Mouse (Mus musculus) hindbrain, postnatal 0 days (tissue): ENCODE measurements at regions not wholly inside any gene's neighbourhood (a gene's known extent, or its start where the extent isn't known, plus 50 kb on each side); places are given as distances from the start of the nearest gene placed in this dataset.

Source experiments
- ATAC-seq: fragments of 200-750 bp; cut with Nextera tagmentation; 2 replicates; pipeline ENCODE4 v1.8.0; 2017; ENCODE audit warnings: mild to moderate bottlenecking, moderate TSS enrichment, moderate library complexity
- DNase-seq: peaks from one replicate; pipeline ENCODE4 v3.0.0-alpha.2; 2015; ENCODE audit warnings: low spot score
- H3K27ac ChIP-seq: fragments of 300-500 bp; sonication (generic); 2 replicates; pipeline ENCODE4 v1.5.1; 2014; ENCODE audit warnings: mild to moderate bottlenecking
- H3K27me3 ChIP-seq: fragments of 300-500 bp; sonication (generic); 2 replicates; pipeline ENCODE4 v1.6.1; 2014; ENCODE audit warnings: low read length, mixed read lengths; ENCODE audit not compliant: insufficient read depth
- H3K36me3 ChIP-seq: fragments of 300-500 bp; sonication (generic); 2 replicates; pipeline ENCODE4 v1.6.1; 2014; ENCODE audit warnings: low read length, mixed read lengths; ENCODE audit not compliant: insufficient read depth
- H3K4me1 ChIP-seq: fragments of 300-500 bp; sonication (generic); 2 replicates; pipeline ENCODE4 v1.6.1; 2014; ENCODE audit warnings: antibody characterized with exemption, low read length, mixed read lengths; ENCODE audit not compliant: insufficient read depth
- H3K4me2 ChIP-seq: fragments of 300-500 bp; sonication (generic); 2 replicates; pipeline ENCODE4 v1.6.1; 2014; ENCODE audit warnings: low read depth, mild to moderate bottlenecking, low read length, moderate library complexity, mixed read lengths
- H3K4me3 ChIP-seq: fragments of 300-500 bp; sonication (generic); 2 replicates; pipeline ENCODE4 v1.5.1; 2014; ENCODE audit warnings: low read length
- H3K9ac ChIP-seq: fragments of 300-500 bp; sonication (generic); replicated peaks from 2 replicates; pipeline ENCODE4 v1.6.1; 2014; ENCODE audit warnings: mild to moderate bottlenecking, low read length, moderate library complexity, mixed read lengths
- H3K9me3 ChIP-seq: fragments of 300-500 bp; sonication (generic); 2 replicates; pipeline ENCODE4 v1.6.1; 2016; ENCODE audit warnings: low read length, mixed read lengths
- CTCF ChIP-seq: IDR thresholded peaks from 2 replicates; pipeline ENCODE4 v1.5.1; 2016; ENCODE audit warnings: antibody characterized with exemption, control low read depth, low read depth
- WGBS: fragments of 180-500 bp; shearing (Covaris S2); extraction: QIAGEN DNeasy Blood & Tissue Kit; methylation state at CpG from one replicate; pipeline ENCODE4 v1.1.7; 2014; 5-methylcytosine and 5-hydroxymethylcytosine counted together

DNA sequence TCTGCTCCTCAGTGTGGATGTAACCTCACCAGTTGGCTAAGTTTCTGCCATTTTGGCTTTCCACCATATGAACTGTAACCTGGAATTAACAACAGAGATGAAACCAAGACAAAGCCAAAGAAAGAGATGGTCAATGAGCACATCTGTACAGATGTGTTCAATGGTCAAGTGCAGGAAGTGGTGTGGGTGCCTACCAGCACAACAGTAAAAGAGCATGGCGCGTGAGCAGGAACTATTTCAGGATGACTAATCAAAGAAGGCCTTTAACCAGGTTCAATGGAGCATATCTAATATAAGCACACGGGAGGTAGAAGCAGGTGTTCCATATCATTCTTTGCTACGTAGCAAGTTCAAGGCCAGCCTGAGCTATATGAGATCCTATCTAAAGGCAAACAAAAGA, 140.0 kb downstream of the Gipc2 start:
- no peaks in the 10 kb centered on the region for H3K4me1 ChIP-seq
- TF ChIP-seq CTCF = no peak
- H3K27ac ChIP-seq = no peak overlapping the region
- H3K4me2 ChIP-seq = no peak overlapping the region
- no peak overlapping the region for H3K9ac ChIP-seq
- DNase-seq (no peak), ATAC-seq (no peak)
- H3K36me3 ChIP-seq = no peaks in the 10 kb centered on the region
- H3K27me3 ChIP-seq = no peaks in the 10 kb centered on the region
- no peak overlapping the region for H3K4me3 ChIP-seq
- H3K9me3 ChIP-seq = no peaks in the 10 kb centered on the region
- 87% methylated on average over 4 of the region's 4 CpGs for WGBS

DNA sequence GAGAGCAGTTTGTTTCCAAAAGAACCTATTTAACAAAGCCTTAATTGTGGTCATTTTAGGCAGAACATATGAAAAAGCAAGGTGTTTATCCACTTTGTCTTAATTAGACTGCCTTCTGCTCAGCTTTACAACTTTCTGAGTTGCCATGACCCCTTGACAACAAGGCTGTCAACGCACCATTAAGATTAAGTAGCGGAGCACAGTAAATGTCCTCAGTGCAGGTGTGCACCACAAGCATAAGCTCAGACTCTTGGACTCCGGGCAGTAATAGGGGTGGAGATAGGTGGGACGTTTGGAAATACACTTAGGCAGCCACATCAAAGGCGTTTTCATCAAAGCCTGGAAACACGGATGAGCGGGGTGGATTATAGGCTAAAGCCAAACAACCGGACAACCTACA, 140.9 kb downstream of the Gipc2 start:
- no peak for TF ChIP-seq CTCF
- DNase-seq = no peak
- Histone ChIP-seq H3K4me1 (no peaks in the 10 kb centered on the region), H3K9me3 (no peaks in the 10 kb centered on the region), H3K27ac (no peak overlapping the region), H3K27me3 (no peaks in the 10 kb centered on the region), H3K4me2 (no peak overlapping the region), H3K9ac (no peak overlapping the region), H3K4me3 (no peak overlapping the region), H3K36me3 (no peaks in the 10 kb centered on the region)
- WGBS = 83% methylated on average over 8 of the region's 8 CpGs
- ATAC-seq = no peak

DNA sequence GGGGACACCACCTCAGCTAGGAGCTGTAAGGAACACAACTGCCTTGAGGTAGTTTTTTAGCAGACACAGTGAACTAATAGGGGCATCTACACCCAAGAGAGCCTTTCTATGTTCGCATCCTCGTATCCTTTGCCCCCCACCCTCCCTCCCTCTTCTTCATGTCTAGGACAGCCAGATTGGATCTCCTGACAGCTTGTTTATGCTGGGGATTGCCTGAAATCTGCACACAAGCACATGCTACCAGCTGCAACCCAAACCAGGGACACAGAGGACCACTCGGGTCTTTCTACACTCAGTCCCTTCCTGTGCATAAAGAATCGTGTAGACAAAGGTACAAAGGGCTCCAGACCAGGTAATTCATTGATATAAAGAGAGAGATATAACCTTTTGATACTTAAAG, 159.3 kb downstream of the Gipc2 start:
- Histone ChIP-seq H3K9me3 (no peaks in the 10 kb centered on the region), H3K9ac (no peak overlapping the region), H3K27ac (no peak overlapping the region), H3K4me3 (no peak overlapping the region), H3K36me3 (no peaks in the 10 kb centered on the region), H3K27me3 (no peaks in the 10 kb centered on the region), H3K4me1 (no peaks in the 10 kb centered on the region), H3K4me2 (no peak overlapping the region)
- no peak for DNase-seq
- ATAC-seq = no peak
- 78% methylated on average over 4 of the region's 4 CpGs for WGBS
- no peak for TF ChIP-seq CTCF

DNA sequence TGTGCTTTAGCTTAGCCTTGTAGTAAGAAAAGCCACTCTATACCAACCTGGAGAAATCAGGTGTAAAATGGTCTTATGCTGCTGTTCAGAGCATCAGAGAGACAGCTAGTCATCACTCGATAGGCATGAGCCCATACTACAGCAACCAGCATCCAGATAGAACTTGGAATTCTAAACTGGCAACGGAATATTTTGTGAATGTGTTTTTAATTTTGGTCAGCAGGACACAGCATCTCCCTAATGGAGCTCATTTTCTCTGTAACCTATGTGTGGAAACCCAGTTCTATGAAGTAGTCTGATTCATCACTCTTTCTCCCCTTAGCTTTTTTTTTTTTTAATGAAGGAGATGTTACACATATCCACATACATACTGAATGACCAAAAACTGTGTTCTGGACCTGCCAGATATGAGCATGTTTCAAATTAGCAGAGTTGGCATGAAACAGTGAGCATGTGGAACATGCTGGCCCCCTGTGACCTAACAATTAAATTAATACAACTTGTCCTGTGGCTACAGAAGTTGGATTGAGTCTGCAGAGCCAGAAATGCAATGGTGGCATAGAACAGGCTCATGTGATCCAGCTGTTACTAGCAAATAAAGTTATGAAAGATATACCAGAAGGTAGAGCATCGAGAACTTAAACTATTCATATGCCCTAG, 160.5 kb downstream of the Gipc2 start:
- Histone ChIP-seq H3K4me1 (no peaks in the 10 kb centered on the region), H3K4me3 (no peak overlapping the region), H3K27ac (no peak overlapping the region), H3K9ac (no peak overlapping the region), H3K36me3 (no peaks in the 10 kb centered on the region), H3K9me3 (no peaks in the 10 kb centered on the region), H3K27me3 (no peaks in the 10 kb centered on the region), H3K4me2 (no peak overlapping the region)
- no peak for TF ChIP-seq CTCF
- DNase-seq (no peak), ATAC-seq (no peak)
- WGBS = 75% methylated on average over 3 of the region's 3 CpGs

DNA sequence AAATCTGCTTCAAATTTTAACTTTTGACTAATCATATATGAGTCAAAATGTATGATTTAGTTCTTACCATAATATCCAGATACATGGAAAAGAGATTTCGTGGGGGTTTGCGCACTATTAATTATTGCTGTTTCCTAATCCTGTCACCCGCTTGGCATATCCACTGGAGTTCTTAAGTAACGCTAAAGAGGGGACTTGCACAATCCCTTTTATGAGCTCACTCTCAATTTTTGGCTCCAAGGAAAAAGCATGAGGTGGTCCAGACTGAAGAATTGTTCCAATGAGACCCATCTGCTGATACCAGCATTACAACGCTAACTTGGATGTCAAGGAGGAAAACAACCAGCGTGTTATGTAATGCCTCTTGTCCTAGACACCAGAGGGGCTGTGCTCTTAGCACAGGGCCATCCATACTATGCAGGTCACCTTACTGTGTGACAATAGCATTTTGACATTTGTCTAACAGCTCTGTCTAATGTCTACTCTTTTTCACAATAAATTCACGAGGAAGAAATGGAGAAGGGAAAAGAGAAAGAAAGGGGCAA, 161.5 kb downstream of the Gipc2 start:
- ATAC-seq = no peak
- Histone ChIP-seq H3K9me3 (no peaks in the 10 kb centered on the region), H3K4me1 (no peaks in the 10 kb centered on the region), H3K27ac (no peak overlapping the region), H3K4me2 (no peak overlapping the region), H3K27me3 (no peaks in the 10 kb centered on the region), H3K4me3 (no peak overlapping the region), H3K36me3 (no peaks in the 10 kb centered on the region), H3K9ac (no peak overlapping the region)
- WGBS = 87% methylated on average over 7 of the region's 7 CpGs
- no peak for DNase-seq
- no peak for TF ChIP-seq CTCF

DNA sequence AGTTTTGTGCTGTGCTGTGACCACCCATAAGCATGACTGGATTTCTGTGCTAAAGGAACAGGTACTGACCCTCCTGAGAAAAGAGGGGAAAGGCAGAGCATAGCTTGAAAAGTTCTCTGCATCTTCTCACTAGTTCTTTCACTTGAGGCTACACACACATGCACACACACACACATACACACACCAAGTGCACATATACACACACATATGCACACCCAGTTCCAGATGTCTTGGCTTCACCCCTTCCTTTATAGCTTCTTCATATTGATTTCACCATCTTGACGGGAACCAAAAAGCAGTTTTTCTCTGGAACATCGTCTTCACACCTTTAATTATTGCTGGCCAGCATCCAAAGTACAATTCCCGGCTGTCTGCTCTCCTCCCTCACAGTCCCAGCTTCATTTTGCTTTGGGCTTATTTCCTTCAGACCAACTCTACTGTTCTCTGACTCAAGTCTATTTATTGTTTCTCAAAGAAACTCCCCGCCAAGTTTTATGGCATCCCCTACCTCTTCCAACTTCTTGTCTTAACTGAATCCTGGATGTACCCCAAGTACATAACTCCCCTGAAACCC, 160.2 kb upstream of the Ptgfr start:
- Histone ChIP-seq H3K9me3 (no peaks in the 10 kb centered on the region), H3K4me3 (no peak overlapping the region), H3K9ac (no peak overlapping the region), H3K27ac (no peak overlapping the region), H3K4me1 (no peaks in the 10 kb centered on the region), H3K4me2 (no peak overlapping the region), H3K36me3 (no peaks in the 10 kb centered on the region), H3K27me3 (no peaks in the 10 kb centered on the region)
- DNase-seq = peak; percentile 6
- WGBS = 62% methylated on average over 4 of the region's 4 CpGs
- ATAC-seq = no peak
- TF ChIP-seq CTCF = no peak

DNA sequence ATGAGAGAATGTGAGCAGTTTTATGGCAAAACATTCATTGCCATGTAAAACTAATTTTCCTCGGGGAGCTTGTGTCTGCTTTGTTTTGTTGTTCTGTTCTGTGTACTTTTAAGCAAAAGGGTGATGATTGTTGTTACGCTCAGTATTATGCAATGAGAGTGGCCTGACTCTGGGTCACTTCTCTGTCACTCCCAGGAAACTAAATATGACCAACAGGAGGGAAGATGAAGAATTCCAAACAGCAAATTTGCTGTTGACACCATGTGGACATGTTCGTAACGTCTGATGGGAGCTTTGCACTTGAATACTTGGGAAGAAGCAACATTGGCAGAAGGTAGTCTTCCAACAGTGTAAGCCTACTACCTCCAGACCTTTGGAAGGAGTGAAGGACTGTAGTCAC, 159.7 kb upstream of the Ptgfr start:
- no peak for DNase-seq

More for the DNA sequence above, 159.7 kb upstream of the Ptgfr start:
- TF ChIP-seq CTCF = no peak
- no peaks in the 10 kb centered on the region for H3K9me3 ChIP-seq
- no peaks in the 10 kb centered on the region for H3K4me1 ChIP-seq
- no peak for ATAC-seq
- H3K9ac ChIP-seq = no peak overlapping the region
- H3K4me2 ChIP-seq = no peak overlapping the region
- no peak overlapping the region for H3K27ac ChIP-seq
- no peaks in the 10 kb centered on the region for H3K36me3 ChIP-seq
- H3K27me3 ChIP-seq = no peaks in the 10 kb centered on the region
- H3K4me3 ChIP-seq = no peak overlapping the region
- 86% methylated on average over 4 of the region's 4 CpGs for WGBS
